Mouse (Mus musculus): ENCODE measurements around the gene Banf2. TPM values are rescaled to one million over a fixed set of nuclear protein-coding genes. Genes with fewer than 3 reads are reported as not detected.

Gene Banf2
- total RNA-seq, 1 experiment: not detected

DNA sequence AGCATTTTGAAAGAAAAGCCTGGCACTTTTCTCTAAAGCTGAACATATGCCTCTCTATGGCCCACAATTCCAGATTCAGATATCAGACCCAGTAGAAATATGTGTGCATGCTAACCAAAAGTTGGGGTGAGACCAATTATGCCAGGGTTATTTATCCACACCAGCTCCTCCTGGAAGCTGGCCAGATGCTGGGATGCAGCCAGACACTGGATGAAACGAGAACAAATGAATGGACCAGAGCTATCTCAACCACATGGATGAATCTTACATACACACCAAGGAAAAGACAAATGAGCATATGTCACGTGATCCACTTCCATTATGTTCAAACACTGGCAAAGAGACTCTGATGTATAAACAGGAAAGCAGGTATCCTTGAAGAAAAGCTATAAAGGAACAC lies 29.3 kb upstream of the Banf2 start:
- no peak for TF ChIP-seq ZC3H11A (IDR thresholded peaks at IDR 0.05; ENCODE audit: borderline replicate concordance, low read depth, low read length)
- TF ChIP-seq HCFC1 (IDR thresholded peaks at IDR 0.05; ENCODE audit: borderline replicate concordance, insufficient read depth, low read length): no peak
- TF ChIP-seq MAFK (IDR thresholded peaks at IDR 0.05; ENCODE audit: insufficient read depth, low read depth, low read length): no peak
- no peak for TF ChIP-seq ZNF384 (IDR thresholded peaks at IDR 0.05; ENCODE audit: low read depth, low read length)
- no peak for TF ChIP-seq CHD2 (IDR thresholded peaks at IDR 0.05; ENCODE audit: low read depth, low read length)
- peaks cover 0 to 4% of the 10 kb centered on the region in 2 experiments; a peak in 1 of 4 replicates for H3K4me1 ChIP-seq (ENCODE audit: control insufficient read depth in 2 of 2, insufficient read depth in 2 of 2, low read length in 2 of 2, poor library complexity in 1 of 2)
- H3K9ac ChIP-seq (ENCODE audit: insufficient read depth, low read depth, low read length, poor library complexity, severe bottlenecking): no peak overlapping the region
- H3K4me3 ChIP-seq (ENCODE audit: insufficient read depth in 1 of 2, low read depth in 1 of 2, low read length in 2 of 2, poor library complexity in 1 of 2, severe bottlenecking in 1 of 2): no peak overlapping the region
- no peaks in the 10 kb centered on the region for H3K9me3 ChIP-seq (ENCODE audit: control insufficient read depth, insufficient read depth, low read depth, low read length)
- H3K36me3 ChIP-seq (ENCODE audit: control insufficient read depth, insufficient read depth, low read length, poor library complexity, severe bottlenecking): no peaks in the 10 kb centered on the region; the same call in 1 of the 2 replicates
- no peak for DNase-seq (ENCODE audit: low read depth, low spot score)
- H3K27ac ChIP-seq (ENCODE audit: insufficient read depth, low read depth, low read length, poor library complexity, severe bottlenecking): no peak overlapping the region
- in situ Hi-C loops (cut with MboI; ENCODE audit: low sequenced_read_pairs in 2 of 2, unreplicated experiment in 2 of 2): no loop called here

DNA sequence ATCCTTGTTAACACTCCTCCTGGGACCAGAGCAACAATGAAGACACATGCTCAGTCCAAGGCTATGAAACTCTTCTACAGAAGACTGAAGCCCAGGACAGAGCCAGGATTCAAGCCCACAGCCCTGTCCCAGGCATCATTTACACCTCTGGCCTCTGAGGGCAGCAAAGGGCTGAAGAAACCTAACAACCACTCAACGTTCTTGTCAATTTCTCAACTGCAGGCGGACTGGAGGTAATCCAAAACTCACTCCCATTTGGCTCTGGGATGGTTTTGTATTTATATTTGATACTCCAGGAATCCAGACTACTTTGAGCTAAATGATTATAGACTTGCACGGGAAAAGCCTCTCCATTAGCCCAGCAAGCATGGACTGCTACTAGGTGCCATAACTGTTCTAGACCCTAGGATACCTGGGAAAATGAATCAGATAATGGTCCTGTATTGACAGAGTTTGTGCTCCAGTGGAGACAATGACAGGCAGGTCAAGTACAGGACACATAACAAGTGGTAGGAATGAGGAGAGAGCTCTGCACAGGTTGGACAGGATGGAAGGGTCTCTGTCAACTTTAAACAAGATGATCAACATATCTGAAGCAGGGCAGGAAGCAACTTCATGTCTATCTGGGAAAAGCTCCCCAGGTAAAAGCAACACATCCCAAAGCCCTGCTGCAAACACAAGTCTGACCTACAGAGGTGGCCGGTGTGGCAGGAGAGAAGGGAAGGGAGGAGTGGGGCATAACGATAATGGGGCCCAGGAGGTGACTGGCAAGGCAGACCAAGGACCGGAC lies 27.5 kb upstream of the Banf2 start:
- H3K36me3 ChIP-seq (ENCODE audit: control insufficient read depth, insufficient read depth, low read length, poor library complexity, severe bottlenecking): no peaks in the 10 kb centered on the region
- no peaks in the 10 kb centered on the region for H3K9me3 ChIP-seq (ENCODE audit: control insufficient read depth, insufficient read depth, low read depth, low read length)
- in situ Hi-C loops (cut with MboI; ENCODE audit: low sequenced_read_pairs in 2 of 2, unreplicated experiment in 2 of 2): no loop called here
- no peak for DNase-seq (ENCODE audit: low read depth, low spot score)
- H3K27ac ChIP-seq (ENCODE audit: insufficient read depth, low read depth, low read length, poor library complexity, severe bottlenecking): no peak overlapping the region
- H3K4me3 ChIP-seq (ENCODE audit: insufficient read depth in 1 of 2, low read depth in 1 of 2, low read length in 2 of 2, poor library complexity in 1 of 2, severe bottlenecking in 1 of 2): no peak overlapping the region
- no peak for TF ChIP-seq MAFK (IDR thresholded peaks at IDR 0.05; ENCODE audit: insufficient read depth, low read depth, low read length)
- TF ChIP-seq HCFC1 (IDR thresholded peaks at IDR 0.05; ENCODE audit: borderline replicate concordance, insufficient read depth, low read length): no peak
- TF ChIP-seq ZNF384 (IDR thresholded peaks at IDR 0.05; ENCODE audit: low read depth, low read length): no peak
- TF ChIP-seq ZC3H11A (IDR thresholded peaks at IDR 0.05; ENCODE audit: borderline replicate concordance, low read depth, low read length): no peak
- no peak for TF ChIP-seq CHD2 (IDR thresholded peaks at IDR 0.05; ENCODE audit: low read depth, low read length)
- H3K9ac ChIP-seq (ENCODE audit: insufficient read depth, low read depth, low read length, poor library complexity, severe bottlenecking): no peak overlapping the region
- peaks cover 0 to 11% of the 10 kb centered on the region in 2 experiments; a peak in 1 of 4 replicates for H3K4me1 ChIP-seq (ENCODE audit: control insufficient read depth in 2 of 2, insufficient read depth in 2 of 2, low read length in 2 of 2, poor library complexity in 1 of 2)

DNA sequence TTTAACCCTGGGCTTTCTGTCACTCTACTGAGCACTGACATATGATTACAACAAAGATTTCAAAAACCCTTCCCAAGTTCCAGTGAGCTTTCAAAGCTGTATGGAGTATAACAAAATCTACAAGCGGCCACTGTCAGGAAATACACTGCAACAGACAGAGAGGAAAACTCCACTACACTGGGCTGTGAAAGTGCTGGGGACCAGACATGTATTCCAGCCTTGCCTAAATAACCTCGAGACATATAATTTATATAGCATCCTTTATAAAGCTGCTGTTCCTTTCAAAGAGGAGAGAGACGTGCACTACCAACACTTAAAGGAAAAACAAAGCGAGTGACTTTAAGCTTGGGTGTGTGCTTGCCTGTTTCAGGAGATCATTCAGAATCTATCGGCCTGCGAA lies 26.2 kb upstream of the Banf2 start:
- no peak for TF ChIP-seq HCFC1 (IDR thresholded peaks at IDR 0.05; ENCODE audit: borderline replicate concordance, insufficient read depth, low read length)
- TF ChIP-seq MAFK (IDR thresholded peaks at IDR 0.05; ENCODE audit: insufficient read depth, low read depth, low read length): no peak
- TF ChIP-seq ZC3H11A (IDR thresholded peaks at IDR 0.05; ENCODE audit: borderline replicate concordance, low read depth, low read length): no peak
- no peak for TF ChIP-seq CHD2 (IDR thresholded peaks at IDR 0.05; ENCODE audit: low read depth, low read length)
- no peak for TF ChIP-seq ZNF384 (IDR thresholded peaks at IDR 0.05; ENCODE audit: low read depth, low read length)
- H3K27ac ChIP-seq (ENCODE audit: insufficient read depth, low read depth, low read length, poor library complexity, severe bottlenecking): no peak overlapping the region
- no peak for DNase-seq (ENCODE audit: low read depth, low spot score)
- peaks cover 0 to 11% of the 10 kb centered on the region in 2 experiments; a peak in 1 of 4 replicates for H3K4me1 ChIP-seq (ENCODE audit: control insufficient read depth in 2 of 2, insufficient read depth in 2 of 2, low read length in 2 of 2, poor library complexity in 1 of 2)
- H3K9me3 ChIP-seq (ENCODE audit: control insufficient read depth, insufficient read depth, low read depth, low read length): no peaks in the 10 kb centered on the region
- H3K4me3 ChIP-seq (ENCODE audit: insufficient read depth in 1 of 2, low read depth in 1 of 2, low read length in 2 of 2, poor library complexity in 1 of 2, severe bottlenecking in 1 of 2): no peak overlapping the region
- H3K9ac ChIP-seq (ENCODE audit: insufficient read depth, low read depth, low read length, poor library complexity, severe bottlenecking): no peak overlapping the region
- H3K36me3 ChIP-seq (ENCODE audit: control insufficient read depth, insufficient read depth, low read length, poor library complexity, severe bottlenecking): no peaks in the 10 kb centered on the region
- in situ Hi-C loops (cut with MboI; ENCODE audit: low sequenced_read_pairs in 2 of 2, unreplicated experiment in 2 of 2): no loop called here

DNA sequence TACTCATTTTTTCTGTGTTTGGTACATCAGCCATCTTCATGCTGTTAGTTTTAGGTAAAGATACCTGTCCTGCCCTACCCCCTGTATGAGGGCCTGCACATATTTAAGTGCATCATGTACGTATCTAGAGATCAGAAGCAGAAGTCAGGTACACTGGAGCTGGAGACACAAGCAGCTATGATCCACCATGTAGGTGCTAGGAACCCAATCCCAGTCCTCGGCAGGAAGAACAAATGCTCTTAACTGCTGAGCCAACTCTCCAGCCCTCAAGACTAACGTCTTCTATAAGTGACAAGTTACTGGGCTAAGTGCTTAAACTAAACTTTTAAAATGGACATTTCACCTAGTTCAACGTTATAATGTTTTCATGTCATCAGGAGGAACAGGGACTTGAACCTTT lies 25.6 kb upstream of the Banf2 start:
- in situ Hi-C loops (cut with MboI; ENCODE audit: low sequenced_read_pairs in 2 of 2, unreplicated experiment in 2 of 2): no loop called here

More for the DNA sequence above, 25.6 kb upstream of the Banf2 start:
- H3K27ac ChIP-seq (ENCODE audit: insufficient read depth, low read depth, low read length, poor library complexity, severe bottlenecking): no peak overlapping the region
- H3K4me3 ChIP-seq (ENCODE audit: insufficient read depth in 1 of 2, low read depth in 1 of 2, low read length in 2 of 2, poor library complexity in 1 of 2, severe bottlenecking in 1 of 2): no peak overlapping the region
- H3K4me1 ChIP-seq (ENCODE audit: control insufficient read depth in 2 of 2, insufficient read depth in 2 of 2, low read length in 2 of 2, poor library complexity in 1 of 2): peaks cover 0 to 11% of the 10 kb centered on the region in 2 experiments; a peak in 1 of 4 replicates
- no peak for DNase-seq (ENCODE audit: low read depth, low spot score)
- H3K9me3 ChIP-seq (ENCODE audit: control insufficient read depth, insufficient read depth, low read depth, low read length): no peaks in the 10 kb centered on the region
- no peak overlapping the region for H3K9ac ChIP-seq (ENCODE audit: insufficient read depth, low read depth, low read length, poor library complexity, severe bottlenecking)
- no peaks in the 10 kb centered on the region for H3K36me3 ChIP-seq (ENCODE audit: control insufficient read depth, insufficient read depth, low read length, poor library complexity, severe bottlenecking)
- no peak for TF ChIP-seq ZNF384 (IDR thresholded peaks at IDR 0.05; ENCODE audit: low read depth, low read length)
- no peak for TF ChIP-seq ZC3H11A (IDR thresholded peaks at IDR 0.05; ENCODE audit: borderline replicate concordance, low read depth, low read length)
- TF ChIP-seq HCFC1 (IDR thresholded peaks at IDR 0.05; ENCODE audit: borderline replicate concordance, insufficient read depth, low read length): no peak
- no peak for TF ChIP-seq CHD2 (IDR thresholded peaks at IDR 0.05; ENCODE audit: low read depth, low read length)
- TF ChIP-seq MAFK (IDR thresholded peaks at IDR 0.05; ENCODE audit: insufficient read depth, low read depth, low read length): no peak

Data from ES-E14 (cell line).